Mouse (Mus musculus) heart, postnatal 25 days (tissue): ENCODE data around the gene 2900026A02Rik. TPM values are rescaled to one million over a fixed set of nuclear protein-coding genes. Genes with fewer than 3 reads are reported as not detected.

Source experiments
- DNase-seq: peaks from one replicate; pipeline ENCODE4 v3.0.0; 2022; ENCODE audit warnings: low spot score
- intact Hi-C: fragments of 180-260 bp; cut with DNase I; formaldehyde crosslinking; loops from one replicate; pipeline ENCODE4 v1.15.1; 2025
- total RNA-seq, 2 experiments: library from RNA; stranded (reverse); gene quantifications; 2 replicates each; pipeline ENCODE4 v1.2.3; 2021

2900026A02Rik gene
- total RNA-seq, 2 experiments from 2014 or later, result 21.3 to 26.1 TPM

DNA sequence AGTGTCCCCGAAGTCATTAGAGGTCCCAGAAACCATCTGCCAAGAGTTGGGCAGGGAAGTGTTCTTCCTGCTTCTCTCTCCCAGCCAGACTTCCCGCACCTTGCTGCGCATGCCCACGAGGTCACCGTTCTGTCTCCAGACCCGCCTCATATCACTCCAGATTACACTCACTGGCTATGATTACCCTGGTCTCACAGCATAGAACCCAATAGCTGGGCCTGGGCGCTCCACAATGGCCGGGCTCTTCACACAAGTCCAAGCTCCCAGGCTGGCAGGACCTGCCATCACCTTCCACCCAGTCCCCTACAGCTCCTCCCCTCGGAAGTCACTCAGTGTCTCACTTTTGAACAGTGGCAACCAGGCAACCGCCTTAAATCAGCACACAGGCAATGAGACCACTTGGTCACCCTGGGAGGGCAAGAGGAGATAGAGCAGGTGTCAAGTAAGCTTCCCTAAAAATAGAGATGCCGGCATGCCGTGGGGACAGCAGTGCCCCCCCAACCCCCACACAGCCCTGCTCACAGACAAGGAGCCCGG, 84.0 kb downstream of the 2900026A02Rik start:
- intact Hi-C loops, result no loop called here
- DNase-seq, result peak; percentile 50

DNA sequence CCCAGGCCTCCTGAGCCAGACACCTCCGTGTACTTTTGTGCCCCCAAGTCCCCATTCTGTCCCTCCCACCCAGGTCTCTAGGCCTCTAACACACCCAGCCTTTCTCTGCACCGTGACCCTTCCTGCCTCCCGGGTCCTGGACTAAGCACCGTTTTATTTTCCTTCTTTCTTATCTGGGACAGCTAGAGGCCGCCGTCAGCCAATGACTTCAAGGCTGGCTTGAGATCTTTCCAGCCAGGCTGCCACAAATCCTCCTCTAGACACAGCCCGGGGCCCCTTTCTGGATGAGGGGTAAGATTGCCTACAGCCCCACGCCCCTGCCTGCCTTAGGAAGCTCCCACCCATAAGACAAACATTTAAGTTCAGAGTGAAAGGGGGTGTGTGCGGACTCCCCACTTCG, 85.5 kb downstream of the 2900026A02Rik start:
- DNase-seq, result no peak
- intact Hi-C loops, result no loop called here

DNA sequence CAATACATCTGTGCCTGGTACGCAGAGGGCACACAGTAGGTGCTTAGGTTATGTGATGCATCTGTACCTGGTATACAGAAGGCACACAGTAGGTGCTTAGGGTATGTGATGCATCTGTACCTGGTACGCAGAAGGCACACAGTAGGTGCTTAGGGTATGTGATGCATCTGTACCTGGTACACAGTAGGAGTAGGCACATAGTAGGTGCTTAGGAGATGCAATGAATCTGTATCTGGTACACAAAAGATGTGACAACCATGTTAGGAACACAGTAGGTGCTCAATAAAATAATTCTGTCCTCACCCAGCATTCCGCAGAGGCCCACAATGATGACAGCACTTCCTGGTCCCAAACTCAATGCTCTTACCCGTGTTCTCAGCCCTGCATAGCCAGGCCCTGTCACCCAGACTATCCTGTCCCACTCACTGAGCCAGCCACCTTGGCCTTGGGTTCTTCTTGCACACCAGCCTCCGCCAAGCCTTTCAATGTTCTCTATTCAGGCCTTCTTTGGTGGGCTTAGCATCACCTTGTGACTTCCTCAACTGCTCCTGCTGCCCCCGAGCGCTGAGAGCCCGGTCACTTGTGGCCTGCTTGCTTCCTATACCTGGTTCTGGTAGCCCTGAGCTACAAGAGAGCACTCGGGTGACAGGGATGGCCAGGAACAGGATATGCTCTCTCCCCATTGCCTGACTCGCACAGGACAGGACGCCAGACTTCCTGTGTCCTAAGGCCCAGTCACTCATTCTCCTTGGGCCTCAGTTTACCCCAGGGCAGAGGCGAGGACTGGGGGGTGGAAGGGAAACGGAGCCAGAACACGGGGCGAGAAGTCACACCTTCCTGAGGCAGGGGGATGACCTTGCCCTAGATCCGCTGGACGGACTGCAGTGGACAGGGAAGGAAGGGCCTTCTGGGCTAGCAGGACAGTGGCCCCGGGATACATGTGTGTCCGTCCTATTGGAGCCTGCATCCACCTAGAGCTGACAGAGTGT, 87.0 kb downstream of the 2900026A02Rik start:
- DNase-seq, result no peak
- intact Hi-C loops, result no loop called here

DNA sequence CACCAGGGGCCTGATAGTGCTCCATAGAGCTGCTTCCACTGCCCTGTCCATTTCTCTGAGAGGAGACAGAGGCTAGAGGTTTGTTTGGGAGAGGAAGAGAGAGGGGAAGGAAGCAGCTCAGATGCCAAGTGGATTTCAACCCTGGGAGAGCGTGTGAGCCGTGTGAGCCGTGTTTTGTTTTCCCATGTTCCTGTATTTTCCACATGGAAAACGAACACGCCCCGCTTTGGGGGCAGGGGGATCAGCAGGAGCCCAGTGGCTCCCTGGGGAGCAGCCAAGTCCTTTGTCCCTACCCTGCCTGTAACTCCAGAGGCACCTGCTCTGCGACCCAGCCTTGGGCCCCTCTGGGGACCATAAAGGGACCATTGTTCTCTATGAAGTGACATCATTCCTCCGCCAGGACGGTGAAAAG, 88.0 kb downstream of the 2900026A02Rik start:
- intact Hi-C loops, result no loop called here
- DNase-seq, result peak; percentile 80

DNA sequence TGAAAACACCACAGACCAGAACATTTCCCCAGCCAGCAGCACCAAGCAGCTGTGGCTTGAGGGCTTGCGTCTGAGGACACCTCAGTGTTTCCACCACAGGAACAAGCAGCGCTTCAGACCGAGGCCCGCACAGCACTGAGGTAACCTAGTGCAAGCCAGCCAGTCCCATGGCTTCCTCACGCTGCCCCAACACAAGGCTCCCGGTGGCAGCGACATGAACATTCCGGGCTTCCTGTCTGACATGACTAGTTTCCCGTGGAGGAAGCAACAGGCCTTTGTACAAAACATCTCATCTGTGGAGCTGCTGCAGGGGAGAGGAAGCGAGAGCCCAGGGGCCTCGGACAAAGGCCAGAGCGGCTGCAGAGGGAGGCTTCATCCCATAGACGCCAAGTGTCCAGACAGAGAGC, 88.4 kb downstream of the 2900026A02Rik start:
- intact Hi-C loops, result no loop called here

DNA sequence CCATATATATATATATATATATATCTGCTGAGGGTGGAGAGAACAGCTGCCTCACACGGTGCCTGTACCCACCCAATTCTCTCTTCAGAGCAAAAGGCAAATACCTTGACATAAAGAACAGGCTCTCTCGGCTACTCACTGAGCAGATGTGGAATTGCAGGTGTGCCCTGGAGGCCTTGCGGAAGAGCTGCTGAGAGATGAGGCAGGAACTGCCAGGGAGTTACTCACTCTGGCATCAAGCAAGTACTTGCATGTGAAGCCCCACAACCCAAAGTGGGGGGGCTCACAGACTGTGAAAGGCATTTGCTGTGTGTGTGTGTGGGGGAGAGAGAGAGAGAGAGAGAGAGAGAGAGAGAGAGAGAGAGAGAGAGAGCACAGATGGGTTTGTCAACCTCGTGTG, 92.6 kb downstream of the 2900026A02Rik start:
- DNase-seq, result no peak
- intact Hi-C loops, result no loop called here

More for the DNA sequence above, 88.4 kb downstream of the 2900026A02Rik start:
- DNase-seq, result peak; percentile 55

DNA sequence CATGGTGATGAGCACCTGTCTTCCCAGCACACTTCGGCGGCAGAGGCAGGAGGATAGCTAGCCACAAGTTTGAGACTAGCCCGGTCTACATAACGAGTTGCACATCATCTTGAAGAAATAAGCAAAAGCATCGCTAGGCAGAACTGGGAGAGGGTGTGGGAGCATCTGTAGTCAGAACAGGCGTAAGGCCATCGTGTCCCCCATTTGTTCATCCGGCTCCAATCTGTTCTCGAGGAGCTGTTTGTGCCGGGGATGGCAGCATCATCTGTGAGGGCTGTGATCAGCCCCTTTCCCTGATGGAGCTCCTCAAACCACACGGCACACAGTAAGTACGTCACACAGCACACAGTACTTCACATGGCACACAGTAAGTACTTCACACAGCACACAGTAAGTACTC, 94.6 kb downstream of the 2900026A02Rik start:
- DNase-seq, result no peak
- intact Hi-C loops, result no loop called here

DNA sequence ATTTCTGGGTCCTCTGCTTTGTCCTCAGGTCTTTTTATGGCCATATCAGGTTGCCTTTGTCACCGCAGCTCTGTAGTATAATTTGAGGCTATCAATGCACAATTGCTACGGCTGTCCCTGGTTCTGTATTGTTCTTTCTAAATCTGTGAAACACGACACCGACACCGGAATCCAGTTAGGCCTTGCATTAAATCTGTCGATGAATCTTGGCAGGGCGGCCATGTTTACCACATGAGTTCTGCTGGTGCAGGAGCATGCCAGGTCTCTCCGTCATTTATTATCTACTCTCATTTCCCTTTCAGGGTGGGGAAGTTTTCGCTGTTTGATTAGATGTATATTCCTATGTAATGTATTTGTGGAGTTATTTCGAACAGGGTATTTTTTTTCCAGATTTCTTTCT, 97.3 kb downstream of the 2900026A02Rik start:
- intact Hi-C loops, result no loop called here
- DNase-seq, result no peak

DNA sequence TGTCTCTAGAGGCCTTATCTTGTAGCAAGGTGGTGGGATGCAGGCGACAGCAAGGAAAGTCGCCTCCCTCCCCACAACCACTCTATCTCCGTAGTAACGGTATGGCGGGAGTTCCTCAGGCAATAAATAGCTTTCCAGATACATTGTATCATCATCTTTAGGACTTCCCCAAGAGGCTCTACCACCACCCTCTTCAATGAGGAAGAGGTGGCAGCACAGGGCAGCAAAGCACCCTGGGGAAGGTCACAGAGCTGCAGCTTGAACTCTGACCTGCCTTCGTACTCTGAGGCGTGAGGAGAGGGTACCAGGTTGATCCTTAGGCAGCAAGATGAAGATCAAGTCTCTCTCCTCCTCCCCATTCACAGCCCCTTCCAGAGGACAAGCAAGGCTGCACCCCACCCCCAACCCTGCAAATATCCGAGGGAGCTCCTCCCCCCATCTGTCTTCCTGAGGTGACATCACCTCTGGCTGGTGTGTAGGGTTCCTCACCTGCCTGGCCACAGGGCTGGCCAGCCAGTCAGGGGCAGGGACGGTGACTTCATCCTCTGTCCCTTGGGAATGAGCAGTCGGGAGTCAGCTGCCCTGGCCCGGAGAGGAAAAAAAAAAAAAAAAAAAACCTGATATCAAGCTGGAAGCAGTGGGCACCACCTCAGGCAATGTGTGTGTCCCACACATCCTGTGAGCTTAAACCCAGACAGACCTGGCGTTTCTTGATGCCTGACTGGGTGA, 98.5 kb downstream of the 2900026A02Rik start:
- no peak for DNase-seq
- intact Hi-C loops, result no loop called here

DNA sequence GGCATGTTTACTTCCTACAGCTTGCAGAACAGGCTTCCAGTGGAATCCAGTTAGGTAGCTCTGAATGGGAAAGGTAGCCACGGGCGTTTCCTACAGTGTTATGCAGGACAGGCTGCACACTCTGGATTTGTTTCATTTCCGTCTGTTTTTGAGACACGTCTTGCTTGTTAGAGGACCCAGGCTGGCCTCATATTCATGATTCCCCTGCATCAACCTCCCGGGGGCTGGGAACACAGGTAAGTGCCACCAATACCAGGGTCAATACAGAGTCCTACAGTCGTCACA, 99.5 kb downstream of the 2900026A02Rik start:
- intact Hi-C loops, result no loop called here
- no peak for DNase-seq

DNA sequence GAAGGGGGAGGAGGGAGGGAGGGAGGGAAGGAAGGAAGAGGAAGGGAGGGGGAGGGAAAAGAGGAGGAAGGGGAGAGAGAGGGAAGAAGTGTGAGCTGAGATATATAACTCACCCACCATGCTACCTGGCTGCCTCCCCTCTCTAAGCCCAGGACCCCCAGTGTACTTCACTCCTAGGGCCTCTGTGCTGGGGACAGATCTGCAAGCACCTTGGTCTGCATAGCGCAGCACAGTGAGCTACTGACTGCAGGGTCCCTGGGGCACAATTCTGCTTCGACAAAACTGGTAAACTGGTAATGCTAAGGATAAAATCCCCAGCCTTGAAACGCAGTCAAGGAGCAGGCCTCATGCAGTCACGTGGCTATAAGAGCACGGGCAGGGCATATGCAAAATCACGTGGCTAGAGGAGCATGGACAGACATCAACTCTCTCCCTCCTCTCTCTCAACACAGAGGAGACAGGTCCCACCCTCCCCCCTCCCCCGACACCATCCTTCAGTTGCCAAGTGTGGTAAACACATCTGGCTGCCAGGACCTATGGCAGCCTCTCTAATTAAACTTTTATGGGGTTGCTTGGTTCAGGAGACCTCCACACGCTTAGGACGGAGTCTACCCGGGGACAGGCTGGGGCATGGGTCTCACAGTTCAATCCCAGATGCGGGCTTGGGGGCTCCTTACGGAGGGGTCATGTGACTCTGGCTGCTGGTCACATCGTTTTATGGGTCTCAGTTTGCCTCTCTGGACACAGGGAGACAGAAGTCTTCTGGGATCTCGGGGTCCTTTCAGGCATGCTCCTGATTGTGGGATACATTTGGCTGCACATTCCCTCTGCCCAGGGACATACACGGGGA, 100.1 kb downstream of the 2900026A02Rik start:
- intact Hi-C loops, result no loop called here
- DNase-seq, result no peak

DNA sequence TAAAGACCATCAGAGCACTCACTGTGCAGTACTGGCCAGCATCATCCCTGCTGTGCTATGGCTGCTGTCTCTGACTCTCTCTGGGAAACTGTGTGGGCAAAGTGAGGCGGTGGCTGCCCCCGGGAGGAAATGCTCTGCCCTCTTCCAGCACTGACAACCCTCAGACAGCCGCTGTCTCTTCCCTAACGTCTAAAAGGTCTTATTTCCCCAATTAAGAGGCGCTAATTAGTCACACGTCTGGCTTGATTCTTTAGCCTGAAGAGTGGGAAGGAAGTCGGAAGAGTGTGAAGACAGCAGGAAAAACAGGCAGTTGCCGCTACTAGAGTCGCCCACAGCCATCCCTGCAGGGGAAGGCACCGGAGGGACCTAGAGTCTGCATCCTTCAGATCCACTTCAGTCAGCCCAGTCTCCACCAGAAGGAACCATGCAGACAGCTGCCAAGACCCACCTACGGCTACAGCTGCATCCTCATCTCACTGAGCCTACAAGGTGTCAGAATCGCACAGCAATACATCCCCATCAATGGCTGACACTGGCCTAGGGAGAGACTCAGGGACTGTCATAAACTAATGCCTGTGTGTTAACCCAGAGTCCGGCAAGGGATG, 101.1 kb downstream of the 2900026A02Rik start:
- no peak for DNase-seq
- intact Hi-C loops, result no loop called here

DNA sequence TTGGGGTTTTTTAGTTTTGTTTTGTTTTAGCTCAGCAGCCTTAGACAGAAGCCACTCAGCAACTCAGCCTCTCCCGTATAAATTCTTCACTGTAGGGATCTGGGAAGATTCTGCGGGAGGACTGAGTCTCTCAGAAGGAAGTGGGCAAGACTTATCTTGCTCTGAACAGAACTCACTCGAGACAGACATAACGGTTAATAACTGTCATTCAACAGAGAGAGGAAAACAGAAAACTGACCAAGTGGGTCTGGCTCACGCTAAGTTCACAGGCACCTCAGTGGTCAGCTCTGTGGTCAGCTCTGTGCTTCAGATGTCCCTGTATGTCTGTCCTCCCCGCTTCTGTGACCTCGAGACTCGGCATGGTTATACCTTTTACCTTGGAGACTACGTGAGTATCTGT, 101.7 kb downstream of the 2900026A02Rik start:
- intact Hi-C loops, result no loop called here
- DNase-seq, result no peak

DNA sequence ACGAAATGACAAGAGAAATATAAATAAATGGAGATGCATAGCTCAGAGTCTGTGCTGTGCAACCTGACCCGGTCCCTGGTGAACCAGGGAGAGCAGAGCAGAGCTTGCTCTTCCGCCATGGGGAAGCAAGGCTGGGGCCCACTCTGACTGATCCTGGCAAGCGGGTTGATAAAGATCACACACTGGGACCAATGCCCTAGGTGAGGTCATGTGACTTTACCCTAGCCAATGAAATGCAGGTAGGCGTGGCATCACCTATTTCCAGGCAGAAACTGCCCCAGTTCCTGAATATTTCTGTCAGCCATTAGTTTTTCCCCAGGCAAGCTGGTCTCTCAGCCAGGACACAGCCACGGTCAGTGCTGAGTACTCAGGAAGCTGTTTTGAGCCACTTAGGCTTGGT, 102.3 kb downstream of the 2900026A02Rik start:
- intact Hi-C loops, result no loop called here
- no peak for DNase-seq

DNA sequence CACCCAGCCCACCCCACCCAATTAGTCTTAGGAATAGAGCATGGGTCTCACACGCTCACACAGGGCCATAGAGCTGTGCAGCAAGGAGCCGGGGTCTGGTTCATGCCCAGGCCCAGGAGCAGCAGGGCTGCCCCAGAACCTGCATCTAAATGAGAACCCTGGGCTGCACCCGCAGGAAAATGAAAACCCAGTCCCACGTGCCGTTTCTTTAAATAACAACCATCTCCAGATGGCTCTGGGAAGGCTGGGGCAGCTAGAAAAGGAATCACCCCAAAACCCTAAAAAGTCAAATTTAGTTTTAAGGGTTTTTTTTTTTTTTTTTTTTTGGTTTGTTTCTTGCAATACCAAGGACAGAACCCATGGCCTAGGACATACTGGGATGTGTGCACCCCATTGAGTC, 103.7 kb downstream of the 2900026A02Rik start:
- DNase-seq, result no peak
- intact Hi-C loops, result no loop called here

DNA sequence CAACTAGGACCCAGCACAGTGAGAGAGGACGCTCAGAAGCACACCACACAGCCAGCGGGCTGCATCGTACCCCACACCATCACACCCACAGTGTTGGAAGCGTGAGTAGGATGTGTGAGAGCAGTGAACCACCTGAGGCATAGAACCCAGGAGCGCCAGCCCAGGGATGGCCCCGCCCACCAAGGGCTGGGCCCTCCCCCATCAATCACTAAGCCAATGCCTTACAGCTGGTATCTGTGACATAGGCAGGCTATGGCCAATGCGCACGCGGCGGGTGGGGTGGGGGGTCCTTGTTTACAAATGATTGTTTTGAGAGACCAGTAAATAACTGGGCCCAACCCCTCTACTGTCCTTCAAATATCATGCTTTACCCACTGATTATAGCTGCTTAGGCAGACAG, 105.1 kb downstream of the 2900026A02Rik start:
- DNase-seq, result no peak
- intact Hi-C loops, result no loop called here

DNA sequence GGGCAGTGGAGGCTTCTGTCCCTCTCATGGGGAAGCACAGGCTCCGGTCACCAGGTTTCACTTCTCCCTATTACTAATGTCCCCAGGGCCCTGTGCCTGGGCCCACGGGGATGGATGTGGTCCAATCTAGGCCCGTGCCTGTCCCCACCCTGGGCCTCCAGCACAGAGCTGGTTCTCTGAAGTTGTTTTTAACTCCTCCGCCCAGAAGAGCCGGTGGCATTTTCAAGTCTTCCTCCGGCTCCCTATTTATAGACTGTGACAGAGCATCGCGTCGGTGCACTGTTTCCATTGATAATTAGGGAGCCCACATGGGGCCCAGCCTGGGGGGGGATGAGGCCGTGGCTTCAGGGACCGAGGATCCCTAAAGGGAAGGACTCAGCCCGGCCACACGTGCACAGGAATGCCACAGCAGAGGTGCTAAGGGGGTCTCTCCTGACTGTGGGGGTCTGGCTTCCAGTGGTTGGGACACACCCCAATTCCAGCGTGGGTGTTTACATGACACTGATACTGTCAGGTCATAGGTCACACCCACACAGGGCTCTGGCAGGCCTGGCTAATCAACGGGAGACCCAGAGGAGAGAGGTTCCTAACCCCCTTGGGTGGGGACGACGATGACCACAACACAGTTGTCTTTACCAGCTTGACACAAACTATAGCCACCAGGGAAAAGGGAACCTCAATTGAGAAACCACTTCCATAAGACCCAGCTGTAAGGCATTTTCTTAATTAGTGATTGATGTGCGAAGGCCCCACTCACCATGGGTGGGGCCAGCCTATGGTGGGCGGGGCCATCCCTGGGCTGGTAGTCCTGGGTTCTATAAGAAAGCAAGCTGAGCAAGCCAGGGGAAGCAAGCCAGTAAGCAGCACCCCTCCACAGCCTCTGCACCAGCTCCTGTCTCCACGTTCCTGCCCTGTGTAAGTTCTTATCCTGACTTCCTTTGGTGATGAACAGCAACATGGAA, 106.5 kb downstream of the 2900026A02Rik start:
- intact Hi-C loops, result no loop called here
- DNase-seq, result no peak

DNA sequence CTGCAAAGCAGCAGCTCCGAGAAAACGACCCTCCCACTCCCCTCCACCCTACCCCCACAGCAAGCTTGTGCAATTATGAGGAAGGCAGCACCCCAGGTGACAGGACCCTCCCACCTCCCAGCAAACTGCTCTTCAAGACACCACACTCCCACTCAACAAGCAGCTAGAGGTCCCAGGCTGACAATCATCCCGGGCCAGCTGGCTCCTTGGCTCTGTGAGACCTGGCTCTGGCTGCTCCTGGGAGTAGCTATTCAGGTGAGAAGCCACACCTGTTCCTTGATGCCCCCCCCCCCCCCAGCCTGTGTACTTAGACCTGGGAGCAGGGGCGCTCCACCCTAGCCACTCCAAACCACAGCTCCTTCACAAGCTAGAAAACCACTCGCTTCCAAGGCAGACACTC, 107.9 kb downstream of the 2900026A02Rik start:
- DNase-seq, result no peak
- intact Hi-C loops, result no loop called here

DNA sequence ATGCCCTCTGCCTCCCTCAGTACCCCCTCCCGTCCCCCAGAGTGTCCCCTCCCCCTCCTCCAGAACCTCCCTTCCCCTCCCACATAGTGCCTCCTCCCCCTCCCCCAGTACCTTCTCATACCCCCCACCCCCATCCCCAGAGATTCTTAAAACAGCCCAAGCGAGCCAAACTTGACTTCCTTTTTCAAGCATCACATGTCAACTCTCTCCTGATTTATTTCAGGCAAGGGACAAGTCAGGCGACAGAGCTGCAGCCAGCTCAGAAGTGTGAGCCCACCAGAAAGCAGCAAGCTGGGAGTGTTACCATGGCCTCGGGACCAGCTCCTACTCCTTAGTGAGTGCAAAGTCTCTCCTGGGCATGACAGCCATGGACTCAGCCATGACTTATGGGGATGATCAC, 109.7 kb downstream of the 2900026A02Rik start:
- intact Hi-C loops, result no loop called here
- DNase-seq, result no peak
